Mouse (Mus musculus) myocyte (in vitro differentiated cells): ENCODE results near the gene Sept3. TPM values are rescaled to one million over a fixed set of nuclear protein-coding genes. Genes with fewer than 3 reads are reported as not detected.

Source experiments
- H3K27me3 ChIP-seq: one replicate; pipeline ENCODE4 v1.6.1; 2011; ENCODE audit not compliant: control insufficient read depth, insufficient read depth, insufficient read length
- H3K36me3 ChIP-seq: one replicate; pipeline ENCODE4 v1.6.1; 2011; ENCODE audit not compliant: control insufficient read depth, insufficient read depth
- H3K4me2 ChIP-seq: one replicate; pipeline ENCODE4 v1.6.1; 2011; ENCODE audit warnings: low read depth, control low read depth
- H3K4me3 ChIP-seq: one replicate; pipeline ENCODE4 v1.5.1; 2011; ENCODE audit warnings: mild to moderate bottlenecking, control low read depth, moderate library complexity
- H3K79me2 ChIP-seq: one replicate; pipeline ENCODE4 v1.6.1; 2011; ENCODE audit not compliant: control insufficient read depth, insufficient read depth
- H3ac ChIP-seq: one replicate; pipeline ENCODE4 v1.6.1; 2011; ENCODE audit not compliant: control insufficient read depth, insufficient read length
- CEBPB ChIP-seq: IDR thresholded peaks from 2 replicates; pipeline ENCODE4 v1.6.1; 2011; ENCODE audit warnings: mild to moderate bottlenecking, moderate library complexity; ENCODE audit not compliant: poor library complexity, insufficient read depth, severe bottlenecking
- E2F4 ChIP-seq: IDR thresholded peaks from one replicate; pipeline ENCODE4 v1.6.1; 2011; ENCODE audit warnings: mild to moderate bottlenecking, control low read depth, moderate library complexity; ENCODE audit not compliant: insufficient read depth
- MAX ChIP-seq: IDR thresholded peaks from one replicate; pipeline ENCODE4 v1.6.1; 2011; ENCODE audit warnings: low read depth, mild to moderate bottlenecking, control low read depth
- MYOD1 ChIP-seq, 3 experiments: IDR thresholded peaks; one replicate each; pipeline ENCODE4 v1.6.1; 2011; ENCODE audit warnings: control low read depth in 2 of 3, low read depth in 2 of 3, mild to moderate bottlenecking in 2 of 3, moderate library complexity in 1 of 3; ENCODE audit not compliant: insufficient read length in 2 of 3, control insufficient read depth in 1 of 3
- MYOG ChIP-seq, 3 experiments: IDR thresholded peaks; one replicate each; pipeline ENCODE4 v1.6.1; 2011; ENCODE audit warnings: control low read depth in 2 of 3, low read depth in 2 of 3, mild to moderate bottlenecking in 2 of 3; ENCODE audit not compliant: insufficient read length in 2 of 3, control insufficient read depth in 1 of 3, insufficient read depth in 1 of 3
- POLR2A ChIP-seq: IDR thresholded peaks from one replicate; pipeline ENCODE4 v1.6.1; 2011; ENCODE audit warnings: low read depth, mild to moderate bottlenecking, control low read depth, moderate library complexity; ENCODE audit not compliant: insufficient read length
- POLR2AphosphoS2 ChIP-seq: IDR thresholded peaks from one replicate; pipeline ENCODE4 v1.6.1; 2011; ENCODE audit warnings: low read depth, control low read depth; ENCODE audit not compliant: insufficient read length
- REST ChIP-seq: IDR thresholded peaks from one replicate; pipeline ENCODE4 v1.6.1; 2011; ENCODE audit warnings: mild to moderate bottlenecking, control low read depth, moderate library complexity; ENCODE audit not compliant: insufficient read depth, insufficient read length
- SRF ChIP-seq: IDR thresholded peaks from one replicate; pipeline ENCODE4 v1.6.1; 2011; ENCODE audit warnings: low read depth; ENCODE audit not compliant: control insufficient read depth, insufficient read length
- TCF12 ChIP-seq: IDR thresholded peaks from one replicate; pipeline ENCODE4 v1.6.1; 2011; ENCODE audit warnings: mild to moderate bottlenecking, control low read depth; ENCODE audit not compliant: poor library complexity, insufficient read depth, severe bottlenecking
- TCF3 ChIP-seq: IDR thresholded peaks from one replicate; pipeline ENCODE4 v1.6.1; 2011; ENCODE audit warnings: low read depth, control low read depth; ENCODE audit not compliant: insufficient read length
- USF1 ChIP-seq: IDR thresholded peaks from one replicate; pipeline ENCODE4 v1.6.1; 2011; ENCODE audit warnings: low read depth, mild to moderate bottlenecking, control low read depth, moderate library complexity
- polyA plus RNA-seq: library from polyadenylated mRNA; unstranded; fragments of >200 nt; fragmentation: generic; extraction: Trizol; gene quantifications from one replicate; pipeline ENCODE4 v1.2.1, GENCODE M21; 2012; ENCODE audit warnings: missing spikeins

Sept3 gene
- polyA plus RNA-seq, 1 experiment, result 0.01 TPM

- TF ChIP-seq E2F4, result no peak
- TF ChIP-seq USF1, result no peak
- TF ChIP-seq REST, result no peak
- no peak for TF ChIP-seq MAX
- TF ChIP-seq POLR2AphosphoS2, result no peak
- TF ChIP-seq TCF12, result no peak
- TF ChIP-seq TCF3, result no peak
- TF ChIP-seq CEBPB, result no peak
- TF ChIP-seq POLR2A, result no peak
- no peak for TF ChIP-seq MYOG (IDR thresholded peaks at IDR 0.05; ENCODE audit: control insufficient read depth in 1 of 3, insufficient read depth in 1 of 3, insufficient read length in 2 of 3, low read depth in 2 of 3)
- TF ChIP-seq MYOD1 (IDR thresholded peaks at IDR 0.05; ENCODE audit: control insufficient read depth in 1 of 3, insufficient read length in 2 of 3, low read depth in 2 of 3), result no peak
- no peak for TF ChIP-seq SRF
- Histone ChIP-seq H3K79me2 (no peaks in the 10 kb centered on the region), H3ac (no peak overlapping the region), H3K27me3 (peaks cover 41% of the 10 kb centered on the region), H3K36me3 (no peaks in the 10 kb centered on the region), H3K4me3 (no peak overlapping the region), H3K4me2 (no peak overlapping the region)
Observed at GRCm38 (mm10) chr15:82292851-82293250, 18.2 kb downstream of the Sept3 start.

GRCm38 (mm10) chr15:82293271-82293711 is 18.6 kb downstream of the Sept3 start:
- H3K36me3 ChIP-seq, result no peaks in the 10 kb centered on the region
- H3K4me3 ChIP-seq, result no peak overlapping the region

GRCm38 (mm10) chr15:82294059-82294458 is 19.4 kb downstream of the Sept3 start:
- H3K4me3 ChIP-seq, result no peak overlapping the region
- H3ac ChIP-seq, result no peak overlapping the region
- no peaks in the 10 kb centered on the region for H3K79me2 ChIP-seq
- TF ChIP-seq POLR2AphosphoS2, result no peak
- TF ChIP-seq REST, result no peak
- TF ChIP-seq USF1, result no peak
- no peak for TF ChIP-seq TCF3
- no peaks in the 10 kb centered on the region for H3K36me3 ChIP-seq
- no peak overlapping the region for H3K4me2 ChIP-seq
- peaks cover 41% of the 10 kb centered on the region for H3K27me3 ChIP-seq

More at GRCm38 (mm10) chr15:82293271-82293711, 18.6 kb downstream of the Sept3 start:
- TF ChIP-seq TCF3, result no peak
- no peak for TF ChIP-seq USF1
- TF ChIP-seq POLR2AphosphoS2, result no peak
- no peak for TF ChIP-seq E2F4
- no peak for TF ChIP-seq REST
- TF ChIP-seq POLR2A, result no peak
- no peak for TF ChIP-seq CEBPB
- H3K79me2 ChIP-seq, result no peaks in the 10 kb centered on the region
- no peak overlapping the region for H3ac ChIP-seq
- peaks cover 41% of the 10 kb centered on the region for H3K27me3 ChIP-seq
- H3K4me2 ChIP-seq, result no peak overlapping the region

GRCm38 (mm10) chr15:82298764-82299561 is 24.3 kb downstream of the Sept3 start, which contains the start of gene Wbp2nl:
Wbp2nl (plus strand) TSS chr15:82298954.
- Histone ChIP-seq H3K4me2 (no peak within 1 kb of the TSS), H3K4me3 (no peak within 1 kb of the TSS), H3K27me3 (peaks cover 34% of the 10 kb centered on the region)

GRCm38 (mm10) chr15:82307107-82307506 is 32.4 kb downstream of the Sept3 start:
- no peak overlapping the region for H3ac ChIP-seq
- no peaks in the 10 kb centered on the region for H3K36me3 ChIP-seq
- no peak overlapping the region for H3K4me3 ChIP-seq
- H3K4me2 ChIP-seq, result no peak overlapping the region
- peaks cover 63% of the 10 kb centered on the region for H3K27me3 ChIP-seq
- H3K79me2 ChIP-seq, result no peaks in the 10 kb centered on the region
- no peak for TF ChIP-seq CEBPB
- TF ChIP-seq TCF12, result no peak
- TF ChIP-seq POLR2AphosphoS2, result no peak
- no peak for TF ChIP-seq MAX
- no peak for TF ChIP-seq SRF
- TF ChIP-seq MYOG (IDR thresholded peaks at IDR 0.05; ENCODE audit: control insufficient read depth in 1 of 3, insufficient read depth in 1 of 3, insufficient read length in 2 of 3, low read depth in 2 of 3), result no peak
- TF ChIP-seq TCF3, result no peak
- TF ChIP-seq REST, result no peak
- no peak for TF ChIP-seq E2F4
- no peak for TF ChIP-seq POLR2A
- TF ChIP-seq USF1, result no peak
- no peak for TF ChIP-seq MYOD1 (IDR thresholded peaks at IDR 0.05; ENCODE audit: control insufficient read depth in 1 of 3, insufficient read length in 2 of 3, low read depth in 2 of 3)

More at GRCm38 (mm10) chr15:82298764-82299561, 24.3 kb downstream of the Sept3 start, which contains the start of gene Wbp2nl:
- Histone ChIP-seq H3ac (no peak within 1 kb of the TSS), H3K36me3 (no peaks in the 10 kb centered on the region), H3K79me2 (no peaks in the 10 kb centered on the region)
- no peak for TF ChIP-seq MYOD1 (IDR thresholded peaks at IDR 0.05; ENCODE audit: control insufficient read depth in 1 of 3, insufficient read length in 2 of 3, low read depth in 2 of 3)
- TF ChIP-seq TCF3, result no peak
- TF ChIP-seq MAX, result no peak
- no peak for TF ChIP-seq MYOG (IDR thresholded peaks at IDR 0.05; ENCODE audit: control insufficient read depth in 1 of 3, insufficient read depth in 1 of 3, insufficient read length in 2 of 3, low read depth in 2 of 3)
- TF ChIP-seq REST, result no peak
- no peak for TF ChIP-seq POLR2A
- TF ChIP-seq TCF12, result no peak
- TF ChIP-seq POLR2AphosphoS2, result no peak
- TF ChIP-seq E2F4, result no peak
- no peak for TF ChIP-seq USF1
- TF ChIP-seq SRF, result no peak
- TF ChIP-seq CEBPB, result no peak
